Mouse (Mus musculus): ENCODE data around the gene Glis3. TPM values are rescaled to one million over a fixed set of nuclear protein-coding genes. Genes with fewer than 3 reads are reported as not detected.

Gene Glis3
- polyA plus RNA-seq, 1 experiment from 2014 or later: 1.8 TPM

DNA sequence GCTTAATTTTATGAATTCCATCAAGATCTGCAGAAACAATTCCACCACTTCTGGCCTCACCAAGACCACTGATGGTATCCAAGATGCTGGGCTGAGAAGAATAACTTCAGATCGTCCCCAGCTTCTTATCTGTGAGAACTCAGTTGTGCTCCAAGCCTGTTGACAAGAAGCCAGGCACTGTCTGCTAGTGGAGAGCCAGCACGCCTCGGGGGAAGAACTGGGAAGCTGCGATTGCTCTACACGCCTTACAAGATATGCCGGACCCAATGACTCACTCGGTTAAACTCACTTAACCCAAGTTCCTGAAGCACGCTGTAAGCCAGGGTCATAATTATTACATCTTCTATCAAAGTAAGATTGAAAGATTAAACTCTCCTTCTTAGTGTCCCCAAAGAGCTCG is 16.1 kb downstream of the Glis3 start:
- Histone ChIP-seq H3K9me3 (ENCODE audit: control insufficient read depth, low read depth, low read length) (no peaks in the 10 kb centered on the region), H3K27ac (ENCODE audit: low read length) (no peak overlapping the region), H3K9ac (replicated peaks; ENCODE audit: low read depth, low read length) (no peak overlapping the region), H3K4me3 (ENCODE audit: low read depth, low read length) (no peak overlapping the region), H3K4me2 (replicated peaks; ENCODE audit: low read depth, low read length) (no peak overlapping the region), H3K27me3 (ENCODE audit: control insufficient read depth, insufficient read depth, low read length) (no peaks in the 10 kb centered on the region), H3K4me1 (ENCODE audit: control insufficient read depth, insufficient read depth, low read length) (no peaks in the 10 kb centered on the region), H3K36me3 (ENCODE audit: control insufficient read depth, insufficient read depth, low read length) (no peaks in the 10 kb centered on the region)
- 85% methylated on average over 9 of the region's 9 CpGs for WGBS
- no peak for ATAC-seq (ENCODE audit: insufficient number of reproducible peaks, insufficient read depth, low FRiP score, low read depth)

DNA sequence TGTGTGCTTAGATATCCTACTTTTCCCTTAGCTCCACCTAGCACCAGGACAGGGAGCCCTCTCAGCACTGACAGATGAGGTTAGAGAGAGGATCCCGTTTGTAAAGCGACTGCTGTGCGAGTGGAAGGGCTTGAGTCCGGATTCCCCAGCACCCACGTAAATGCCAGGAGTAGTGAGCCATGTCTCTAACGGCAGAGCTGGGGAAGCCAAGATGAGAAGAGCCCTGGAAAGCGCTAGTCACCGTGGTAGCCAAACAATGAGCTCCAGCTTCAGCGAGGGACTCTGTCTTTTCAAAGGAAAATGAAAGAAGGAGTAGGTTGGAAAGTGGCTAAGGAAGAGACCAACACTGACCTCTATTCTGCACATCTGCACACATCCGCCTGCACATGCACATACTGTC is 16.7 kb downstream of the Glis3 start:
- Histone ChIP-seq H3K27me3 (ENCODE audit: control insufficient read depth, insufficient read depth, low read length) (no peaks in the 10 kb centered on the region), H3K4me3 (ENCODE audit: low read depth, low read length) (no peak overlapping the region), H3K9ac (replicated peaks; ENCODE audit: low read depth, low read length) (no peak overlapping the region), H3K4me2 (replicated peaks; ENCODE audit: low read depth, low read length) (no peak overlapping the region), H3K9me3 (ENCODE audit: control insufficient read depth, low read depth, low read length) (no peaks in the 10 kb centered on the region), H3K27ac (ENCODE audit: low read length) (no peak overlapping the region), H3K4me1 (ENCODE audit: control insufficient read depth, insufficient read depth, low read length) (no peaks in the 10 kb centered on the region), H3K36me3 (ENCODE audit: control insufficient read depth, insufficient read depth, low read length) (no peaks in the 10 kb centered on the region)
- WGBS: 61% methylated on average over 10 of the region's 10 CpGs
- no peak for ATAC-seq (ENCODE audit: insufficient number of reproducible peaks, insufficient read depth, low FRiP score, low read depth)

DNA sequence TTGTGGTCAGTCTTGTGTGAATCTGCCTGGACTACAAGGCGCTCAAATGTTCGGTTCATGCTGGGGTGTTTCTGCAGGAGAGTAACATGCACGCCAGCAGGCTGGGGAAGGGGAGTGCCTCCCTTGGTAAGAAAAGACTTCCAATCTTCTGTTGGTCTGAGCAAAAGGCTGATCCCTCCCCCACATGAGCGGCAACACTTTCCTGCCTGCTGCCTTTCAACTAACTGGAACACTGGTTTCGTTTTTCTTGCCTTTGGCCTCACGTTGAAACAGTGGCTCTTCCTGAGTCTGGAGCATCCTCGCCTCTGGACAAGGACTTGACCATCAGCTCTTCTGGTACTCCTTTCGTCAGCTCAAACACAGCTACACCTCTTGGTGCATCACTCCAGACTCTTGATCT is 17.4 kb downstream of the Glis3 start:
- Histone ChIP-seq H3K9me3 (ENCODE audit: control insufficient read depth, low read depth, low read length) (no peaks in the 10 kb centered on the region), H3K27me3 (ENCODE audit: control insufficient read depth, insufficient read depth, low read length) (no peaks in the 10 kb centered on the region), H3K36me3 (ENCODE audit: control insufficient read depth, insufficient read depth, low read length) (no peaks in the 10 kb centered on the region), H3K4me1 (ENCODE audit: control insufficient read depth, insufficient read depth, low read length) (no peaks in the 10 kb centered on the region), H3K4me2 (replicated peaks; ENCODE audit: low read depth, low read length) (no peak overlapping the region), H3K27ac (ENCODE audit: low read length) (no peak overlapping the region), H3K9ac (replicated peaks; ENCODE audit: low read depth, low read length) (no peak overlapping the region), H3K4me3 (ENCODE audit: low read depth, low read length) (no peak overlapping the region)
- ATAC-seq (ENCODE audit: insufficient number of reproducible peaks, insufficient read depth, low FRiP score, low read depth): no peak
- WGBS: 61% methylated on average over 8 of the region's 8 CpGs

DNA sequence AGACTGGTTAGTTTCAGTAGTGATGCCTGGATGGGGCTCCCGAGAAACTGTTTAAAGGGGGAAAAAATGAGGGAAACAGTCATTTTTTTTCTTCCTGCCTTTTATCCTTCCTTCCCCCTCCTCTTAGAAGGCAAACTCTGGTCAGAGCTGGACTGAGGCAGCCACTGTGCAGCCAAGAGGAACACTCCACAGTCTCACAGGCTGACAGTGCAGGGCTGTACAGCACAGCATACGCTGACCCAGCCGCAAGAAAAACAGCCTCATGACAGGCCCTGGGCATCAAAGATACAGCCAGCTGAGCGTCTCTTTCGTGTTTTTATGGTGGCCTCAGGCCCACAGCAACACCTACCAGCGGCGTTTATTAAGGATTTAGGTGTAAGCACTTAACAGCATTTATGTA is 19.0 kb downstream of the Glis3 start:
- H3K27ac ChIP-seq (ENCODE audit: low read length): no peak overlapping the region
- ATAC-seq (ENCODE audit: insufficient number of reproducible peaks, insufficient read depth, low FRiP score, low read depth): no peak

DNA sequence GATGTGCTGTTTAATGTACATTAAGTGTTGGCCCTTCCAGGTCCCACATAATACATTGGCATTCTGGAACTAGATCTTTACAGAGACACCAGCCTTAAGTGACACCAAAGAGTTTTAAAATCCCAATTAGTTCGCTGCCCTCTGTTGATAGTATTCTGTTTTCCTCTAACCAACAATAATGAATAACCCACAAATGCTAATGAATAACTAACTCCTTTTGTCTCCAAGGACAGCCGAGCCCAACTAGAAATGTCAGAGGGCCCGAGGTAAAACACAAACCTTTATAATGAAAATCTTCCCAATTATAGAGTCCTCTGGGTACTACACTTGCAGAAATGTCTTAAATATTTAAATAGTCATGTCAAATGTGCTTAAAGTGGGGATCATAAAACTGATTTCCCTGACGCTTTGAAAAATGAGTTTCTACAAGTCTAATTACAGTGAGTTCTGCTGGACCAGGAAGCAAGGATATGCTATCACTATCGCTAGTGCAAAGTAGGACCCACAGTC is 22.1 kb downstream of the Glis3 start:
- 69% methylated on average over 5 of the region's 5 CpGs for WGBS
- Histone ChIP-seq H3K4me1 (ENCODE audit: control insufficient read depth, insufficient read depth, low read length) (no peaks in the 10 kb centered on the region), H3K27me3 (ENCODE audit: control insufficient read depth, insufficient read depth, low read length) (no peaks in the 10 kb centered on the region), H3K4me3 (ENCODE audit: low read depth, low read length) (no peak overlapping the region), H3K4me2 (replicated peaks; ENCODE audit: low read depth, low read length) (no peak overlapping the region), H3K36me3 (ENCODE audit: control insufficient read depth, insufficient read depth, low read length) (no peaks in the 10 kb centered on the region), H3K27ac (ENCODE audit: low read length) (no peak overlapping the region), H3K9ac (replicated peaks; ENCODE audit: low read depth, low read length) (no peak overlapping the region), H3K9me3 (ENCODE audit: control insufficient read depth, low read depth, low read length) (no peaks in the 10 kb centered on the region)
- ATAC-seq (ENCODE audit: insufficient number of reproducible peaks, insufficient read depth, low FRiP score, low read depth): no peak

More for the DNA sequence above, 19.0 kb downstream of the Glis3 start:
- 82% methylated on average over 7 of the region's 7 CpGs for WGBS
- Histone ChIP-seq H3K27me3 (ENCODE audit: control insufficient read depth, insufficient read depth, low read length) (no peaks in the 10 kb centered on the region), H3K4me2 (replicated peaks; ENCODE audit: low read depth, low read length) (no peak overlapping the region), H3K4me1 (ENCODE audit: control insufficient read depth, insufficient read depth, low read length) (no peaks in the 10 kb centered on the region), H3K9me3 (ENCODE audit: control insufficient read depth, low read depth, low read length) (no peaks in the 10 kb centered on the region), H3K4me3 (ENCODE audit: low read depth, low read length) (no peak overlapping the region), H3K36me3 (ENCODE audit: control insufficient read depth, insufficient read depth, low read length) (no peaks in the 10 kb centered on the region), H3K9ac (replicated peaks; ENCODE audit: low read depth, low read length) (no peak overlapping the region)

DNA sequence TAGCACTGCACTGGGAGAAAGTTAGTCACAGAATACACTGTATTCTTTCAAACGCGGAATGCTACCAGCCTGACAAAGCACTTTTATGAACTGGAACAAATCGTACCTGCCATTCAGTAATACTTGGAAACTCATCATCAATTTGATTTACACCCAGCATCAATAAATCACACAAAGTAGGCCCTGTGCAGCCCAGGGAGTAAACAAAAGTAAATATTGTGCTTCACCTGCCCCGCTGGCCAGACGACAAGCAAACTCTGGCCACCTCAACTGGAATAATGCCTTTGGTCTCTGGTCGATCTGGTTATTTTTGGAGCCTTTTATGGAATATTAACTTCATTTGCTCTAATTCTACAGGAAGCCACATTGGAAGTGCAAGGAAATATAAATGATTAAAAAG is 23.0 kb downstream of the Glis3 start:
- H3K4me1 ChIP-seq (ENCODE audit: control insufficient read depth, insufficient read depth, low read length): no peaks in the 10 kb centered on the region
- no peak overlapping the region for H3K4me2 ChIP-seq (replicated peaks; ENCODE audit: low read depth, low read length)
- no peak overlapping the region for H3K9ac ChIP-seq (replicated peaks; ENCODE audit: low read depth, low read length)
- ATAC-seq (ENCODE audit: insufficient number of reproducible peaks, insufficient read depth, low FRiP score, low read depth): no peak
- H3K27ac ChIP-seq (ENCODE audit: low read length): no peak overlapping the region
- no peaks in the 10 kb centered on the region for H3K9me3 ChIP-seq (ENCODE audit: control insufficient read depth, low read depth, low read length)
- no peaks in the 10 kb centered on the region for H3K27me3 ChIP-seq (ENCODE audit: control insufficient read depth, insufficient read depth, low read length)
- WGBS: 53% methylated on average over 6 of the region's 6 CpGs
- H3K36me3 ChIP-seq (ENCODE audit: control insufficient read depth, insufficient read depth, low read length): no peaks in the 10 kb centered on the region
- H3K4me3 ChIP-seq (ENCODE audit: low read depth, low read length): no peak overlapping the region

DNA sequence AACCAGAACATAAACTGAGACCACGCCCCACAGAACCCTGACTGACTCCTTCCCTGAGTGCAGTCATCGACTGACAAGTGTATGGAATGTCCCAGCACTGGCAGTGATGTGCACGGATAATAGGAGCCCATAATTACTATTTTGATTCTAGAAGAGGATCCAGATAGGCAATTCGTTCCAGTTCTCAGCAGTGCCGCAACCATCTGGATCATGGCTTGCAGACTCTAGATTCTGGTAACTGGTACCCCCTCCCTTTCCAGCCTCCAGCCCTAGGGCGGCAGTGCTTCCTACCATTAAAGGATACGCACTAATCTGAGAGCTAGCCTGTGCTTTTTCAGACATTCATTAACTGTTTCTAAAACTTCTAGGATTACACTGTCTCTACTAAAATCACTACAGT is 24.7 kb downstream of the Glis3 start:
- H3K4me3 ChIP-seq (ENCODE audit: low read depth, low read length): no peak overlapping the region
- H3K27ac ChIP-seq (ENCODE audit: low read length): no peak overlapping the region
- H3K4me2 ChIP-seq (replicated peaks; ENCODE audit: low read depth, low read length): no peak overlapping the region
- no peaks in the 10 kb centered on the region for H3K9me3 ChIP-seq (ENCODE audit: control insufficient read depth, low read depth, low read length)
- H3K4me1 ChIP-seq (ENCODE audit: control insufficient read depth, insufficient read depth, low read length): no peaks in the 10 kb centered on the region
- ATAC-seq (ENCODE audit: insufficient number of reproducible peaks, insufficient read depth, low FRiP score, low read depth): no peak
- no peaks in the 10 kb centered on the region for H3K36me3 ChIP-seq (ENCODE audit: control insufficient read depth, insufficient read depth, low read length)
- 85% methylated on average over 7 of the region's 7 CpGs for WGBS
- no peaks in the 10 kb centered on the region for H3K27me3 ChIP-seq (ENCODE audit: control insufficient read depth, insufficient read depth, low read length)
- H3K9ac ChIP-seq (replicated peaks; ENCODE audit: low read depth, low read length): no peak overlapping the region

DNA sequence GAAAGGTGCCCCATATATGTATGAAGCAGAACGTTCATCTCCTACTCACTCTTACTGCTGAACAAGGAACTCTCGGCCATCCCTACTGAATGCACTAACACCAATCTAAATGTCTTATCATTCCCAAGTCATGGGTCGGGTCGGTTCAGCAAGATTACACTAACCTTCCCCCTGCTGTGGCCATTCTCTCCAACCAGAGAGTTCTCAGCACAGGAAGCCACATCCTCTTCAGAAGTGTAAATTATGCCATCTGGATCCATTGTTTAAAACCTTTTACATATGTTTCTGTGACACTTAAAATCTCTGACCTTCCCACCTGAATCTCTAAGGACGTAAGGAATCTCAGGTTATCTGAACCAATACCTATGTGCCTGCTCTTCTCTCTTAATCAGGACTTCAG is 29.0 kb downstream of the Glis3 start:
- Histone ChIP-seq H3K4me1 (ENCODE audit: control insufficient read depth, insufficient read depth, low read length) (no peaks in the 10 kb centered on the region), H3K36me3 (ENCODE audit: control insufficient read depth, insufficient read depth, low read length) (no peaks in the 10 kb centered on the region), H3K4me3 (ENCODE audit: low read depth, low read length) (no peak overlapping the region), H3K27ac (ENCODE audit: low read length) (no peak overlapping the region), H3K4me2 (replicated peaks; ENCODE audit: low read depth, low read length) (no peak overlapping the region), H3K27me3 (ENCODE audit: control insufficient read depth, insufficient read depth, low read length) (no peaks in the 10 kb centered on the region), H3K9me3 (ENCODE audit: control insufficient read depth, low read depth, low read length) (no peaks in the 10 kb centered on the region), H3K9ac (replicated peaks; ENCODE audit: low read depth, low read length) (no peak overlapping the region)
- no peak for ATAC-seq (ENCODE audit: insufficient number of reproducible peaks, insufficient read depth, low FRiP score, low read depth)
- WGBS: 79% methylated on average over 5 of the region's 5 CpGs

DNA sequence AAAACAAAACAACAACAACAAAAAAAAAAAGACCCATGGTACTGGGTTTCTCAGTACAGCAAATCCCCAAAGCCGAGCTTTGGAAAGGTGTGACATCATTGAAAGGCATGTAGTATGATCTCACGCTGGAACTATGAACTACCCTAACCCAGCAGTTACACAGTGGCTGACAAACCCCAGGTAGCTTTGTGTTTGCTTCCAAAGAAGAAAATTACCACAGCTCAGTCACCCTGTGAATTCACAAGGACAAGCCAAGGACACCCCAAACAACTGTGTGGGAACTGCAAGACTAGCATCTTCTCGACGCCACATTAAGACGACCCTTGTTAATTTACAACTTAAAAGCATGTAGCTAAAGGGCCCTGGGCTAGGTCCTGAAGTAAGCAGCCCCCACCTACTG is 30.4 kb downstream of the Glis3 start:
- ATAC-seq (ENCODE audit: insufficient number of reproducible peaks, insufficient read depth, low FRiP score, low read depth): no peak
- no peak overlapping the region for H3K27ac ChIP-seq (ENCODE audit: low read length)
- no peaks in the 10 kb centered on the region for H3K27me3 ChIP-seq (ENCODE audit: control insufficient read depth, insufficient read depth, low read length)
- H3K36me3 ChIP-seq (ENCODE audit: control insufficient read depth, insufficient read depth, low read length): no peaks in the 10 kb centered on the region
- H3K9me3 ChIP-seq (ENCODE audit: control insufficient read depth, low read depth, low read length): no peaks in the 10 kb centered on the region
- no peak overlapping the region for H3K4me2 ChIP-seq (replicated peaks; ENCODE audit: low read depth, low read length)
- H3K4me3 ChIP-seq (ENCODE audit: low read depth, low read length): no peak overlapping the region
- H3K4me1 ChIP-seq (ENCODE audit: control insufficient read depth, insufficient read depth, low read length): no peaks in the 10 kb centered on the region
- WGBS: 66% methylated on average over 5 of the region's 5 CpGs
- no peak overlapping the region for H3K9ac ChIP-seq (replicated peaks; ENCODE audit: low read depth, low read length)

Measured in stomach, embryonic 14.5 days (tissue).